Mouse (Mus musculus): ENCODE results near the gene Tnfaip1.
"Not testable (repeated sequence)": the region's sequence is repeated elsewhere in the genome, so short reads cannot be mapped to it uniquely, and the experiment has no call there.

Gene Tnfaip1

GRCm38 (mm10) chr11:78536080-78536689 is at the start of gene Tnfaip1, which contains the start of gene Ift20:
Tnfaip1 (minus strand) TSS chr11:78536332.
Ift20 (plus strand) TSS chr11:78536361.
- DNase-seq (ENCODE audit: low read depth, low spot score), result peak; percentile 97

- DNase-seq (ENCODE audit: low read depth, low spot score), result no peak
Observed at GRCm38 (mm10) chr11:78582848-78583247, 46.7 kb upstream of the Tnfaip1 start.

- DNase-seq (ENCODE audit: low read depth, low spot score), result no peak
Observed at GRCm38 (mm10) chr11:78574975-78575374, 38.8 kb upstream of the Tnfaip1 start.

- no peak for DNase-seq (ENCODE audit: low read depth, low spot score)
Observed at GRCm38 (mm10) chr11:78574536-78574935, 38.4 kb upstream of the Tnfaip1 start.

- not testable (repeated sequence) for DNase-seq (ENCODE audit: low read depth, low spot score)
Observed at GRCm38 (mm10) chr11:78574031-78574430, 37.9 kb upstream of the Tnfaip1 start.

- DNase-seq (ENCODE audit: low read depth, low spot score), result no peak
Observed at GRCm38 (mm10) chr11:78571854-78572253, 35.7 kb upstream of the Tnfaip1 start.

- DNase-seq (ENCODE audit: low read depth, low spot score), result no peak
Observed at GRCm38 (mm10) chr11:78571441-78571840, 35.3 kb upstream of the Tnfaip1 start.

GRCm38 (mm10) chr11:78569806-78570205 is 33.7 kb upstream of the Tnfaip1 start:
- DNase-seq (ENCODE audit: low read depth, low spot score), result no peak

- DNase-seq (ENCODE audit: low read depth, low spot score), result no peak
Observed at GRCm38 (mm10) chr11:78568827-78569226, 32.7 kb upstream of the Tnfaip1 start.

GRCm38 (mm10) chr11:78567614-78568013 is 31.5 kb upstream of the Tnfaip1 start:
- no peak for DNase-seq (ENCODE audit: low read depth, low spot score)

- no peak for DNase-seq (ENCODE audit: low read depth, low spot score)
Observed at GRCm38 (mm10) chr11:78566775-78567174, 30.6 kb upstream of the Tnfaip1 start.

GRCm38 (mm10) chr11:78560447-78560846 is 24.3 kb upstream of the Tnfaip1 start:
- DNase-seq (ENCODE audit: low read depth, low spot score), result no peak

- DNase-seq (ENCODE audit: low read depth, low spot score), result no peak
Observed at GRCm38 (mm10) chr11:78557241-78557640, 21.1 kb upstream of the Tnfaip1 start.

- DNase-seq (ENCODE audit: low read depth, low spot score), result no peak
Observed at GRCm38 (mm10) chr11:78556070-78556469, 19.9 kb upstream of the Tnfaip1 start.

- no peak for DNase-seq (ENCODE audit: low read depth, low spot score)
Observed at GRCm38 (mm10) chr11:78555623-78556022, 19.5 kb upstream of the Tnfaip1 start.

- DNase-seq (ENCODE audit: low read depth, low spot score), result no peak
Observed at GRCm38 (mm10) chr11:78551059-78551398, 14.9 kb upstream of the Tnfaip1 start.

- peak; percentile 95 for DNase-seq (ENCODE audit: low read depth, low spot score)
Observed at GRCm38 (mm10) chr11:78550168-78551058, 14.3 kb upstream of the Tnfaip1 start, which contains the start of gene Tmem97. Tmem97 (minus strand) TSS chr11:78550777.

- no peak for DNase-seq (ENCODE audit: low read depth, low spot score)
Observed at GRCm38 (mm10) chr11:78549491-78549987, 13.4 kb upstream of the Tnfaip1 start.

- DNase-seq (ENCODE audit: low read depth, low spot score), result no peak
Observed at GRCm38 (mm10) chr11:78547718-78548460, 11.8 kb upstream of the Tnfaip1 start.

GRCm38 (mm10) chr11:78545181-78545580 is 9.0 kb upstream of the Tnfaip1 start:
- DNase-seq (ENCODE audit: low read depth, low spot score), result no peak

- no peak for DNase-seq (ENCODE audit: low read depth, low spot score)
Observed at GRCm38 (mm10) chr11:78544449-78545111, 8.4 kb upstream of the Tnfaip1 start.
